Mouse (Mus musculus) ES-Bruce4 (cell line): ENCODE results near the gene Sez6l. TPM values are rescaled to one million over a fixed set of nuclear protein-coding genes. Genes with fewer than 3 reads are reported as not detected.

Experiments
- H3K27ac ChIP-seq: 2 replicates; pipeline ENCODE4 v1.5.1; 2012; ENCODE audit warnings: low read length, inconsistent platforms; ENCODE audit not compliant: insufficient read depth
- H3K27me3 ChIP-seq: 2 replicates; pipeline ENCODE4 v1.6.1; 2012; ENCODE audit warnings: mild to moderate bottlenecking, low read length, inconsistent platforms; ENCODE audit not compliant: control insufficient read depth, poor library complexity, insufficient read depth, severe bottlenecking
- H3K36me3 ChIP-seq: 2 replicates; pipeline ENCODE4 v1.6.1; 2012; ENCODE audit warnings: inconsistent platforms, mild to moderate bottlenecking, low read length, moderate library complexity; ENCODE audit not compliant: control insufficient read depth, poor library complexity, insufficient read depth, severe bottlenecking
- H3K4me1 ChIP-seq: one replicate; pipeline ENCODE4 v1.8.1; 2011; ENCODE audit warnings: low read length; ENCODE audit not compliant: control insufficient read depth, insufficient read depth
- H3K4me3 ChIP-seq: 2 replicates; pipeline ENCODE4 v1.5.1; 2011; ENCODE audit warnings: low read depth, mild to moderate bottlenecking, low read length
- H3K9ac ChIP-seq: 2 replicates; pipeline ENCODE4 v1.6.1; 2012; ENCODE audit warnings: low read depth, mild to moderate bottlenecking, inconsistent platforms; ENCODE audit not compliant: poor library complexity, severe bottlenecking
- H3K9me3 ChIP-seq: replicated peaks from 2 replicates; pipeline ENCODE4 v1.6.1; 2012; ENCODE audit warnings: mild to moderate bottlenecking, low read length, inconsistent platforms; ENCODE audit not compliant: control insufficient read depth, poor library complexity, insufficient read depth, severe bottlenecking
- CTCF ChIP-seq: IDR thresholded peaks from one replicate; pipeline ENCODE4 v1.8.1; 2011; ENCODE audit warnings: low read depth, low read length
- EP300 ChIP-seq: IDR thresholded peaks from 2 replicates; pipeline ENCODE4 v1.6.1; 2011; ENCODE audit warnings: low read depth, low read length; ENCODE audit not compliant: insufficient read depth
- POLR2A ChIP-seq: IDR thresholded peaks from one replicate; pipeline ENCODE4 v1.8.1; 2011; ENCODE audit warnings: low read length; ENCODE audit not compliant: insufficient read depth
- polyA plus RNA-seq: library from polyadenylated mRNA; stranded (reverse); fragments of >200 nt; gene quantifications from 2 replicates; pipeline ENCODE4 v1.2.4, GENCODE M21; 2011; ENCODE audit warnings: low read depth; ENCODE audit not compliant: missing spikeins, insufficient read depth, insufficient read length

Sez6l gene
- polyA plus RNA-seq, 1 experiment: 0.16 TPM

DNA sequence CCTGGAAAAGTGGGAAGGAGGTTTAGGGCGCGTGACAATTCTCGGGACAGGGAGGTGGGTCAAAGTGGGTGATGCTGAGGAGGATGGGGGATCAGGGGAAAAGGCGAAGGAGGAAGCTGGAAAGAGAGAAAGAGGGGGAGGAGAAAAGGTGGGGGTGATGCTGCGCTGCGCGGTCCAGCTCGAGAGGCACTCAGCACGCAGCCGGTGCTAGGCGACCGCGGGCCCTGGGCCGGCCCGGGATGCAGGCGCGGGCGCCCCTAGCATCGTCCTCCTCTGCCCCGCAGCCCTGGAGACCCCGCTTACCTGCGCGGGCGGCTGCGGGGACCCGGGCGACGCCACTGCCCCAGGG is 182.6 kb downstream of the Sez6l start:
- peak overlapping the region; percentile 30 for H3K9ac ChIP-seq
- no peaks in the 10 kb centered on the region for H3K9me3 ChIP-seq
- H3K27me3 ChIP-seq: no peaks in the 10 kb centered on the region
- H3K27ac ChIP-seq: no peak overlapping the region
- no peaks in the 10 kb centered on the region for H3K36me3 ChIP-seq
- no peaks in the 10 kb centered on the region for H3K4me1 ChIP-seq
- peak overlapping the region; percentile 76 for H3K4me3 ChIP-seq
- TF ChIP-seq EP300 (no peak), POLR2A (no peak), CTCF (no peak)

DNA sequence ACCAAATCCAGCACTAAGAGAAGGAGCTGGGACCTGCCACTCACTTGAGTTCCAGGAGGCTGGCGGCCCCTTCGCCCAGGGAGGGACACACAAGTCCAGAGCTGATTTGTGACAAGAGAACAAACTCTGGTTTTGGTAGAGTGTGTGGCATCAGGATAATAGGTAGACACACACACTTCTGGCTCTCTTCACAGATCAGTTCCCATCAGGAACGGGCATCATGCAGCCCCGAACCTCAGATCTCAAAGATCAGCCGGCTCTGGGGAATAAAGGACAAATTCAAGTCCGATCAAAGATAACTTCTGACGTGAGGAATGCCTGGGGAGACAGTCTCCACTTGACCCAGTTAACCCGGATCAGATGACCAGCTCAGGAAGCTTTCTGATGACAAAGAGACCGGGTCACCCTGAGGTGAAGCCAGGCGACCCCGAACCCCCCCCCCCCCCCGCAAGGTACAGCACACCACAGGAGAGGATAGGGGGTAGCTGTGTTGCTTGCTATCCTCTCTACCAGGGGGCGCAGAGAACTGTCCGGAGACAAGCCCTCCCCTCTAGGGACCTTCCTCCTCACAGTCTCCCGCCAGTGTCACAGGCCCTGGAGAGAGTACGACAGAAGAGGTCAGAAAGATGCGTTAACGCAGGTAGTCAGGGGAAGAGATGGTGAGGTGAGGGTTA is 183.1 kb downstream of the Sez6l start:
- H3K36me3 ChIP-seq: no peaks in the 10 kb centered on the region
- peak overlapping the region; percentile 30 for H3K9ac ChIP-seq
- H3K9me3 ChIP-seq: no peaks in the 10 kb centered on the region
- peak overlapping the region; percentile 76 for H3K4me3 ChIP-seq
- H3K27ac ChIP-seq: no peak overlapping the region
- no peaks in the 10 kb centered on the region for H3K4me1 ChIP-seq
- TF ChIP-seq CTCF (no peak), POLR2A (no peak), EP300 (no peak)
- no peaks in the 10 kb centered on the region for H3K27me3 ChIP-seq

DNA sequence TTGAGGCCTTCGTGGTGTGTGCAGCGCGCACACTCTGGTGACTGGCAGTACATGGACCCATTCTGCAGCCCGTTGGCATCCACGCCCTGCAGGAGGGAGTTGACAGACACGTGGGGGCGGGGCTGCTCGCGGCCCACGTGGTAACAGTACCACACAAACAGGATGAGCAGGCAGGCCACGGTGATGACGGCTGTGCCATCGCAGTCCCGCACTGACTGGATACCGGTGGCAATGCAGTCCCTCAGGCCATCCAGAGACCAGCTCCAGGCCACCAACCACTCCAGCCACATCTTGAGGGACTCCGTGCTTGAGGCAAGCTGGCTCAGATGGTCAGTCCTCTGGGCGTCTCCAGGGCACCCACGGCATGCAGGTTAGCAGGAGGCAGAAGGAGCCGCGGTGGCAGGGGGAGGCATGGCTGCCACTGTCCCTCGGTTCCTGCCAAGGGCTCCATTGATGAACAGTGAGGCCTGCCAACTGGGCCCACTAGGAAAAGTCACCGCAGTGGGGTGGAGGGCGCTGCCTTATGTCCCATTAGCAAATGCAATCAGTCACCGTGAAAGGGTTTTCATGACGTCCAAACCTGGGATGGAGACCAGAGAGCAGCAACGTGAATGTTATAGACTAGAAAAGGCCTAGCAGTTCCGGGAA is 185.2 kb downstream of the Sez6l start:
- TF ChIP-seq CTCF (no peak), EP300 (no peak), POLR2A (no peak)
- Histone ChIP-seq H3K27ac (no peak overlapping the region), H3K36me3 (no peaks in the 10 kb centered on the region), H3K4me1 (no peaks in the 10 kb centered on the region), H3K4me3 (peak overlapping the region; percentile 26), H3K27me3 (no peaks in the 10 kb centered on the region), H3K9me3 (no peaks in the 10 kb centered on the region), H3K9ac (no peak overlapping the region)

DNA sequence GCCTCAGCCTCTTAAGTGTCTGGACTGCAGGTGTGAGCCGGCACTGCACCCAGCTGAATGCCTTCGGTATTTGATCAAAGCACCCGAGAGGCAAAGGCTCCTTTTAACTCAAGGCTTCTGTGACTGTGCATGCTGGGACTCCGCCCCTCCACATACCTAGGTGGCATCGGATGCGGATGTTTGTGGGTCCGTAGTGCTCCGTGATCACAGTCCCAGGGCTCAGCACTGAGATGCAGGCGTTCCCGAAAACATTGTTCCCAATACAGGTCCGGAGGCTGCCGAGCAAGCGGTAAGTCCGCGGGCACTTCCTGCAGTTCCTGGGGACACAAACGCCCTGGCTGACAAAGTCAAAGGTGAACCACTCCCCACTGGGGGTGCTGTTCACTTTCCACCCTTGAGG is 186.0 kb downstream of the Sez6l start:
- no peak for TF ChIP-seq CTCF
- no peak for TF ChIP-seq POLR2A
- TF ChIP-seq EP300: no peak
- Histone ChIP-seq H3K4me3 (peak overlapping the region; percentile 26), H3K27me3 (no peaks in the 10 kb centered on the region), H3K36me3 (no peaks in the 10 kb centered on the region), H3K9ac (no peak overlapping the region), H3K27ac (no peak overlapping the region), H3K4me1 (no peaks in the 10 kb centered on the region), H3K9me3 (no peaks in the 10 kb centered on the region)

DNA sequence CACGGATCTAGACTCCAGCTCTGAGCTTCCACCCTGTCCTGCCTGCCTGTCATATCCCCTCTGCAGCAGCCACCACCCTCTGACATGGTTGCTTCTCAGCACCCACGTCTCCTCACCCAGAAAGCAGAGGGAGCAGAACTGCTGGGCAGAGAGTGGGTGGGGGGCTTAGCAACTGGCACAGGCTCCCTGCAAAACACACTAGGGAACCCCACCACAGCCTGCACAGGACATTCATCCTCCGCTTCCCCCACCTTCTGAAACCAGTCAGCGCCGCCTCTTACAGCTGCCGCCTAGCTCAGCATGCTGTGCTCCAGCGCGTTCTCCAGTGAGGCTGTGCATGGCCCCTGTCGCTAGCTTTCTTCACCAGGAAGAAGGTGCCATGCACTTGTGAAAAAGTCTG is 187.6 kb downstream of the Sez6l start:
- Histone ChIP-seq H3K36me3 (no peaks in the 10 kb centered on the region), H3K4me3 (no peak overlapping the region), H3K9me3 (no peaks in the 10 kb centered on the region), H3K9ac (no peak overlapping the region), H3K27ac (no peak overlapping the region), H3K4me1 (no peaks in the 10 kb centered on the region), H3K27me3 (no peaks in the 10 kb centered on the region)
- TF ChIP-seq CTCF (no peak), POLR2A (no peak), EP300 (no peak)

DNA sequence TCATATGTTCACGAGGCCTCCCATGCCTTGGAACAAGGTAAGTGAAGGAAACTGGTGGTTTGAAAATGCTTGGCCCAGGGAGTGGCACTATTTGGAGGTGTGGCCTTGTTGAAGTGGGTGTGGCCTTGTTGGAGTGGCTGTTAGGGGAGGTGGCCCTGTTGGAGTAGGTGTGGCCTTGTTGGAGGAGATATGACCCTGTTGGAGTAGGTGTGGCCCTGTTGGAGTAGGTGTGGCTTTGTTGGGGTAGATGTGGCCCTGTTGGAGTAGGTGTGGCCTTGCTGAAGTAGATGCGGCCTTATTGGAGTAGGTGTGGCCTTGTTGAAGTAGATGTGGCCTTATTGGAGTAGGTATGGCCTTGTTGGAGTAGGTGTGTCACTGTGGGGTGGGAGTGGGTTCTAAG is 191.0 kb downstream of the Sez6l start:
- Histone ChIP-seq H3K4me1 (no peaks in the 10 kb centered on the region), H3K36me3 (no peaks in the 10 kb centered on the region), H3K27ac (no peak overlapping the region), H3K9me3 (no peaks in the 10 kb centered on the region), H3K27me3 (no peaks in the 10 kb centered on the region), H3K9ac (no peak overlapping the region), H3K4me3 (no peak overlapping the region)
- no peak for TF ChIP-seq CTCF
- TF ChIP-seq POLR2A: no peak
- TF ChIP-seq EP300: no peak
